Mouse (Mus musculus) liver, postnatal 0 days (tissue): ENCODE data around the gene Krt5. TPM values are rescaled to one million over a fixed set of nuclear protein-coding genes. Genes with fewer than 3 reads are reported as not detected.
"Not testable (repeated sequence)": the region's sequence is repeated elsewhere in the genome, so short reads cannot be mapped to it uniquely, and the experiment has no call there.

ENCODE experiments used
- ATAC-seq: fragments of 200-750 bp; cut with Nextera tagmentation; 2 replicates; pipeline ENCODE4 v1.8.0; 2017; ENCODE audit warnings: mild to moderate bottlenecking, moderate library complexity
- DNase-seq: peaks from one replicate; pipeline ENCODE4 v3.0.0-alpha.2; 2016
- H3K27ac ChIP-seq: fragments of 300-500 bp; sonication (generic); 2 replicates; pipeline ENCODE4 v1.5.1; 2014; ENCODE audit warnings: antibody characterized with exemption, moderate library complexity, mild to moderate bottlenecking, low read depth
- H3K27me3 ChIP-seq: fragments of 300-500 bp; sonication (generic); 2 replicates; pipeline ENCODE4 v1.6.1; 2014; ENCODE audit warnings: low read length, control low read depth, mixed read lengths; ENCODE audit not compliant: insufficient read depth
- H3K36me3 ChIP-seq: fragments of 300-500 bp; sonication (generic); replicated peaks from 2 replicates; pipeline ENCODE4 v1.6.1; 2014; ENCODE audit warnings: mild to moderate bottlenecking, control low read depth, low read length, moderate library complexity, mixed read lengths; ENCODE audit not compliant: insufficient read depth
- H3K4me1 ChIP-seq: fragments of 300-500 bp; sonication (generic); 2 replicates; pipeline ENCODE4 v1.6.1; 2014; ENCODE audit warnings: antibody characterized with exemption, mild to moderate bottlenecking, control low read depth; ENCODE audit not compliant: insufficient read depth
- H3K4me2 ChIP-seq: fragments of 300-500 bp; sonication (generic); 2 replicates; pipeline ENCODE4 v1.6.1; 2014; ENCODE audit warnings: low read depth, mild to moderate bottlenecking, low read length, moderate library complexity, mixed read lengths
- H3K4me3 ChIP-seq: fragments of 300-500 bp; sonication (generic); 2 replicates; pipeline ENCODE4 v1.5.1; 2014; ENCODE audit warnings: low read depth, low read length
- H3K9ac ChIP-seq: fragments of 300-500 bp; sonication (generic); replicated peaks from 2 replicates; pipeline ENCODE4 v1.6.1; 2014; ENCODE audit warnings: mild to moderate bottlenecking, moderate library complexity
- H3K9me3 ChIP-seq: fragments of 300-500 bp; sonication (generic); 2 replicates; pipeline ENCODE4 v1.6.1; 2016; ENCODE audit warnings: mild to moderate bottlenecking, control low read depth, low read length, mixed read lengths
- CTCF ChIP-seq: sonication (generic); IDR thresholded peaks from 2 replicates; pipeline ENCODE4 v1.5.1; 2016; ENCODE audit warnings: antibody characterized with exemption, low read depth
- EP300 ChIP-seq: IDR thresholded peaks from 2 replicates; pipeline ENCODE4 v1.6.1; 2016; ENCODE audit warnings: antibody characterized with exemption, low read depth, mild to moderate bottlenecking
- WGBS: fragments of 180-500 bp; shearing (Covaris S2); extraction: QIAGEN DNeasy Blood & Tissue Kit; methylation state at CpG from one replicate; pipeline ENCODE4 v1.1.7; 2014; ENCODE audit not compliant: insufficient replicate concordance; 5-methylcytosine and 5-hydroxymethylcytosine counted together
- microRNA-seq: library from miRNA; unstranded; fragments of <30 nt; microRNA quantifications from one replicate; pipeline ENCODE4, GENCODE M21; 2016
- polyA plus RNA-seq: library from polyadenylated mRNA; unstranded; fragments of >200 nt; fragmentation: Nextera tagmentation; extraction: Ambion mirVana; gene quantifications from 2 replicates; pipeline ENCODE4 v1.2.1, GENCODE M21; 2015

The Krt5 gene
- polyA plus RNA-seq, 1 experiment from 2014 or later: not detected

GRCm38 (mm10) chr15:101697326-101698188 is 15.1 kb downstream of the Krt5 start:
- no peak for ATAC-seq
- H3K4me2 ChIP-seq: no peak overlapping the region
- H3K36me3 ChIP-seq: no peaks in the 10 kb centered on the region
- 64% methylated on average over 8 of the region's 8 CpGs for WGBS
- TF ChIP-seq EP300 (no peak), CTCF (no peak)
- no peaks in the 10 kb centered on the region for H3K4me1 ChIP-seq
- H3K27ac ChIP-seq: no peak overlapping the region
- H3K9me3 ChIP-seq: no peaks in the 10 kb centered on the region
- H3K4me3 ChIP-seq: no peak overlapping the region
- DNase-seq: no peak
- no peak overlapping the region for H3K9ac ChIP-seq
- no peaks in the 10 kb centered on the region for H3K27me3 ChIP-seq

GRCm38 (mm10) chr15:101694207-101694606 is 18.5 kb downstream of the Krt5 start, which contains the start of gene Krt6a:
Krt6a (minus strand) TSS chr15:101694307.
- DNase-seq (no peak), ATAC-seq (no peak)
- Histone ChIP-seq H3K27ac (no peak within 1 kb of the TSS), H3K4me3 (no peak within 1 kb of the TSS), H3K9ac (no peak within 1 kb of the TSS), H3K4me1 (no peaks in the 10 kb centered on the region), H3K4me2 (no peak within 1 kb of the TSS), H3K36me3 (no peaks in the 10 kb centered on the region), H3K9me3 (no peaks in the 10 kb centered on the region), H3K27me3 (no peaks in the 10 kb centered on the region)
- WGBS: 69% methylated on average over 5 of the region's 5 CpGs
- TF ChIP-seq CTCF (no peak), EP300 (no peak)

GRCm38 (mm10) chr15:101690460-101690859 is 22.2 kb downstream of the Krt5 start:
- H3K4me1 ChIP-seq, H3K9ac ChIP-seq, DNase-seq, H3K4me3 ChIP-seq, H3K27ac ChIP-seq, H3K36me3 ChIP-seq, H3K4me2 ChIP-seq, ATAC-seq, H3K9me3 ChIP-seq, H3K27me3 ChIP-seq: not testable (repeated sequence)
- 79% methylated on average over 4 of the region's 5 CpGs for WGBS

- Histone ChIP-seq H3K4me3 (no peak overlapping the region), H3K9ac (no peak overlapping the region), H3K9me3 (no peaks in the 10 kb centered on the region), H3K27me3 (no peaks in the 10 kb centered on the region), H3K4me2 (no peak overlapping the region), H3K36me3 (no peaks in the 10 kb centered on the region), H3K4me1 (no peaks in the 10 kb centered on the region), H3K27ac (no peak overlapping the region)
- no peak for ATAC-seq
- no peak for TF ChIP-seq EP300
- TF ChIP-seq CTCF: no peak
- no peak for DNase-seq
- WGBS: 49% methylated on average over 2 of the region's 2 CpGs
Observed at GRCm38 (mm10) chr15:101688161-101688560, 24.5 kb downstream of the Krt5 start.

GRCm38 (mm10) chr15:101680187-101680586 is 32.5 kb downstream of the Krt5 start, which contains the start of gene Krt6b:
Krt6b (minus strand) TSS chr15:101680287.
- no peak within 1 kb of the TSS for H3K27ac ChIP-seq
- H3K4me3 ChIP-seq: no peak within 1 kb of the TSS

GRCm38 (mm10) chr15:101675978-101676377 is 36.7 kb downstream of the Krt5 start:
- Histone ChIP-seq H3K36me3 (no peaks in the 10 kb centered on the region), H3K27me3 (no peaks in the 10 kb centered on the region), H3K27ac (no peak overlapping the region), H3K9ac (no peak overlapping the region), H3K4me2 (no peak overlapping the region), H3K4me1 (no peaks in the 10 kb centered on the region), H3K4me3 (no peak overlapping the region), H3K9me3 (no peaks in the 10 kb centered on the region)
- 50% methylated on average over 1 of the region's 1 CpGs for WGBS
- ATAC-seq (no peak), DNase-seq (no peak)
- TF ChIP-seq EP300 (no peak), CTCF (no peak)

More at GRCm38 (mm10) chr15:101680187-101680586, 32.5 kb downstream of the Krt5 start, which contains the start of gene Krt6b:
- Histone ChIP-seq H3K4me1 (no peaks in the 10 kb centered on the region), H3K9me3 (no peaks in the 10 kb centered on the region), H3K9ac (no peak within 1 kb of the TSS), H3K36me3 (no peaks in the 10 kb centered on the region), H3K4me2 (no peak within 1 kb of the TSS), H3K27me3 (no peaks in the 10 kb centered on the region)
- ATAC-seq (no peak), DNase-seq (no peak)
- WGBS: 79% methylated on average over 2 of the region's 2 CpGs
- TF ChIP-seq EP300 (no peak), CTCF (no peak)

Small RNA genes within 50 kb of the gene (microRNA-seq; reads per million reads assigned to microRNA genes)
- gene Gm44323 (not detected), gene Gm44342 (not detected), gene Gm44383 (not detected)

Other genes starting within 250 kb of the Krt5 start
- not detected in 2 replicates for gene Krt81, start 249.1 kb downstream of the Krt5 start, polyA plus RNA-seq
- not detected in 2 replicates for gene Krt86, start 239.4 kb downstream of the Krt5 start, polyA plus RNA-seq
- gene Krt83, start 221.4 kb downstream of the Krt5 start, polyA plus RNA-seq: 0.33 and 0.58 TPM in 2 replicates
- gene Gm49425, start 195.6 kb downstream of the Krt5 start, polyA plus RNA-seq: not detected in 2 replicates
- gene Krt84, start 180.1 kb downstream of the Krt5 start, polyA plus RNA-seq: not detected in 2 replicates
- gene Krt82, start 162.2 kb downstream of the Krt5 start, polyA plus RNA-seq: not detected in 2 replicates
- not detected in 2 replicates for gene Krt90, start 149.9 kb downstream of the Krt5 start, polyA plus RNA-seq
- not detected in 2 replicates for gene Krt75, start 139.0 kb downstream of the Krt5 start, polyA plus RNA-seq
- not detected in 2 replicates for gene Gm5414, start 84.7 kb downstream of the Krt5 start, polyA plus RNA-seq
- gene Gm5478, start 65.5 kb downstream of the Krt5 start, polyA plus RNA-seq: not detected in 2 replicates
- gene Krt6b, start 32.6 kb downstream of the Krt5 start, polyA plus RNA-seq: not detected in 2 replicates
- gene Krt6a, start 18.6 kb downstream of the Krt5 start, polyA plus RNA-seq: not detected in 2 replicates
- gene Krt71, start 30.2 kb upstream of the Krt5 start, polyA plus RNA-seq: not detected in 2 replicates
- not detected in 2 replicates for gene Krt72, start 73.6 kb upstream of the Krt5 start, polyA plus RNA-seq
- gene Krt73, start 89.4 kb upstream of the Krt5 start, polyA plus RNA-seq: not detected in 2 replicates
- not detected in 2 replicates for gene Krt2, start 105.3 kb upstream of the Krt5 start, polyA plus RNA-seq
- not detected in 2 replicates for gene Krt1, start 137.9 kb upstream of the Krt5 start, polyA plus RNA-seq
- gene Krt77, start 156.8 kb upstream of the Krt5 start, polyA plus RNA-seq: not detected in 2 replicates
- not detected in 2 replicates for gene Krt76, start 180.0 kb upstream of the Krt5 start, polyA plus RNA-seq
- 0.08 TPM in 1 of 2 replicates, not detected in the other for gene Krt4, start 211.8 kb upstream of the Krt5 start, polyA plus RNA-seq
- not detected in 2 replicates for gene Krt79, start 227.4 kb upstream of the Krt5 start, polyA plus RNA-seq
- not detected in 2 replicates for gene Krt78, start 241.4 kb upstream of the Krt5 start, polyA plus RNA-seq